Mouse (Mus musculus): Measurements from ENCODE around the gene Grm3.

Gene Grm3

DNA sequence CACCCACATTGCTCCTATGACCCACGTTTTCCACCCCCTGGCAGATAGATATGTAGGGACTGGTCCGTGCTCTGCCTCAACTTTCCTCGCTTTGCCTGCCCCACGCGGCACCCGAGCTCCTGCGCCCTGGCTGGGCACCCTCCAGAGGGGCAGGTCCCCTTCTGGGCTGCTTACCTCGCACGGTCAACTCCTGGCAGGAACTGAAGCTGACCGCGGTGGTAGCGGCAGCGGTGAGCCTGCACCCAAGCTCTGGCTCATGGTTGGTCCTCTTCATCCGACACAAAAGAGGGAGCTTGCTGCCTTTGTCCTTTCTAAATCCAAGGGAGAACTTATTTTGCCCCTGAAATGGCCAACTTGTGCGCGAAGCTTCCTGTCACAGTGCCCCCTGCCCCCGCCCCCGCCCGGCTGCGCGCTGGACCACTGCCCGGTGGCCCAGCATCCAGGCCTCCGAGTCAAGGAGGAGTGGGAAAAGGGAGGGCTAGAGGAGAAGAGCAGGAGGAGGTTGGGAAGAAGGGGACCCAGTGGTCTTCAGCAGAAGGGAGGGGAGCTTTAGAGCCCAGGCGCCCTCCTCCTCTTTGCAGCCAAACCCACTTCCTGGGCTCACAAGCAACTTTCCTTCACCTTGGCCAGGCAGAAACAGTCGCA is at the start of gene Grm3:
Gene Grm3 (minus strand): TSS at position 215 of the 645 bp plus-strand sequence.
- DNase-seq (ENCODE audit: low spot score): no peak

DNA sequence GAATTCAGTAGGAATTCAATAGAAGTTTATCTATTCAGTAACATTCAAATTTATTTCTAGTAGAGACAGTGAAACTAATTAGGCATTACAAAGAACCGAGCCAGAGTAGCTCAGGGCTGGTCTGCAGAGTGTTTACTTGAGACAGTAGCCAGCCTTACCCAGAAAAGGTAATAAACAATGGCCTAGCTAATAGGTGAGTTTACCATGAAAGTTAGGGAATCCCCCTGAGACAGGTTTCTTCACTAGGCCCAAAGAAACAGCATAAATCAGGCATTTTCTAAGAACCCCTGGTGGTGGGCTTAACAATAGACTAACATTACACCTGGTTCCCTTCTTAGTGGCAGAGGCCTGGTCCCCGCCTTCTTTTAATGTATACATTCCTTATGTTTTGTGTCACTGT is 30.8 kb upstream of the Grm3 start:
- no peak for DNase-seq (ENCODE audit: low spot score)

DNA sequence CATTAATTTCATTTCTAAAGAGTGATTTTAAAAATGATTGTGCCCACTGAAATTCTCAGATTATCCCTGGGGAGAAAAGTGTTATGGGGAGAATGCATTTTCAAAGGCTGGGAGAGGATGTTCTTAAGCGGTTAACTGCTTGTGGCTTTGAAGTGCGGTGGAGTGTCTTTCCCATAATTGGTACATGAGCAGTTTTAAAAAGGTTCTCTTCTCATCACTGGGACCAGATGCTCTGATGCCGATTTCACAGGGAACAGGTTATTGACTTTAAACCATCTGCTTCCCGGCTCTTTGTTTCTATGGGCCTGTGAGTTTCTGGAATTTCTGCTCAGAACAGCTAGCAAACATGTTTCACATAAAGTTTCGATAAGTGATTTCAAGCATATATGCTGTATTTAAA is 23.2 kb upstream of the Grm3 start:
- no peak for DNase-seq (ENCODE audit: low spot score)

DNA sequence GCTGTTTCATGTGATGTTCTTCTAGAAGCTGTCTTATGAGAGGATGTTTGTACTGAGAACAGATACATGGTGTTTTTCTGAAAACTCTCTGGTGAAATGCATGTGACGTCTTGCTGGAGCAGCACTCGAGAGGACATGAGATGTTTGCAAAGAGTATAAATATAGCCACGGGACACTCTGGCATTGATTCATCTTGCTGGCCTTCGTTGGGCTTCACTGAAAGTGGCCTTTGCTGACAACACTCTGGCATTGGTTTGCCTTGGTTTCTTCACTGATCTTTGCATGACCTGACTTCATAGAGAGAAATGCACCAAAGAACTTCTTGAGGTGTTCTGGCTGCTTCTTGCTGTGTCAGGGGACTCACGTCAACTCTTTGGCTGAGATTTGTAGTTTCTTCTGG is 19.1 kb upstream of the Grm3 start:
- DNase-seq (ENCODE audit: low spot score): no peak

DNA sequence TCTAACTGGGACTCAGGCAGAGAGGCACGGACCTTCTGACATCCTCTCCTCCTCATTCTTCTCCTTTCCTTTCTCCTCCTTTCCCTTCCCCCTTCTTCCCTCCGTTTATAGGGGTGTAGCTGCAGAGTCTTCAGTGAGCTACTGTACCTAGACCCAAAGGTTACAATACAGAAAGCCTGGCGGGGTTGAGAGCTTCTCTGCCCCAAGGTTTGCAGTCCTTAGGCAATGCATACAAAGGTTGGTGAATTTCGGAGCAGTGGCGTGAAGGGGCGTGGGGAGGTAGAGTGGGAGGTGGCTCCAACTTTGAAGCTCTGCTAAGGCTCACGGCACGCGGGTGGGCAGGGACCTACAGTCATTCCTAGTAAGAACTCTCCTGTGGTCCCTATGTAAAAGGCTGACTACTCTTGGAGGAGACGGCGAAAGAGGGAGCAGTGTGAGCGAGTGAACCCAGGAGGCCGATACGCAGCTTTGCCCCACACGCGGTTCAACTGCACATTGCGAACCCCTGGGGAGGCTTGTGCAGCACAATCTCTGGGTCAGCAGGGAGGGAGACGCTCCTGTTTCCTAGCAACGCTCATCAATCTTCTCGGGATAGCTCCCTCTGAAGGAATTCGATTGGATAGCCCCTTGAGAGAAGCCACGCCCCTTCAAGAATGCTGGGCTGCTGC is 765 bp upstream of the Grm3 start:
- DNase-seq (ENCODE audit: low spot score): no peak

DNA sequence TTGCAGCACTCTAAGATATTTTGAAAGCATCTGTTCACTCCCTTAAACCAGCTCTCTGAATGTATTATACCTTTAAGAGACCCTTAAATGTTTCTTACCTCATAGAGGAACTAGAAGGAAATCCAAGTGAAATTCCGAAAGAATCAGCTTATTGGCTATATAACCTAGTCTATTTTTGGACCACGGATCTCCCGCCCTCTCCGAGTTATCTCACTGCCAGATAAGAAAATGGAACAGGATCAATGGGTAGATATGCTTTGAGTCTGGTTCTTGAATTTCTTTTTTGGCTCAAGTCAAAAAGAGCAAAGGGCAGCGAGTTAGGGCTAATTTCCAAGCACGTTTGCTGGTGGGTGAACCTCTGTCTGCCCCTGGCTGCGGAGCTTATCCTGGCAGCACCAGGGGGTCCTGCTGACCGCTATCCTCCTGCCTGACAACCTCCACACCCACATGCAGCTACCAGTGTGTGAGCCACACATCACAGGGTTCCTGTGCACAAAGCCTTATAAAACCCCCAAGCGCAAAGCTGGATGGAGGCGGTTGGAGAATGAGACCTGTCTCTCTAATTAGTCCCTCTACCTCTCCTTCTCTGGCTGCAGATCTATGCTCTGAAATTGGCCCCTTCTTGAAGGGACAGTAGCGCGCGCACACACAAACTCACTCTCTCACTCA is 549 bp downstream of the Grm3 start:
- no peak for DNase-seq (ENCODE audit: low spot score)

DNA sequence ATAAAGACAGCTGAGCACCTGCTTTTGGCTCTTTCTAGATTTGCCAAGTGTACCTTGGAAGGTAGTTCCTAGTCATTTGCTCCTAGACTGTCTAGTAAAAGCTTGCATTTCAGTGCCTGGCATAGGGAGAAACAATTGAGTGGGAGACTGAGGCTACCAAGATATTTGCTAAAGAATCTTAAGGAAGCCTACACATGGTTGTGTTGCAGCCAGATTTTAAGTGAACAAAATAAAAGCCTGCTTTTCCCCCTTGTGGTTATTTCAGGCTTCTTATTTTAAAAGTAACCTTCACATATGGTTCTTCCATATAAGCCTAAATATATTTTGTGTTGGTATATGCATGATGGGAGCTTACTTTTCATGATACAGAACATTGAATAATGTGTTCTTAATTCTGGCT is 3.8 kb downstream of the Grm3 start:
- no peak for DNase-seq (ENCODE audit: low spot score)

DNA sequence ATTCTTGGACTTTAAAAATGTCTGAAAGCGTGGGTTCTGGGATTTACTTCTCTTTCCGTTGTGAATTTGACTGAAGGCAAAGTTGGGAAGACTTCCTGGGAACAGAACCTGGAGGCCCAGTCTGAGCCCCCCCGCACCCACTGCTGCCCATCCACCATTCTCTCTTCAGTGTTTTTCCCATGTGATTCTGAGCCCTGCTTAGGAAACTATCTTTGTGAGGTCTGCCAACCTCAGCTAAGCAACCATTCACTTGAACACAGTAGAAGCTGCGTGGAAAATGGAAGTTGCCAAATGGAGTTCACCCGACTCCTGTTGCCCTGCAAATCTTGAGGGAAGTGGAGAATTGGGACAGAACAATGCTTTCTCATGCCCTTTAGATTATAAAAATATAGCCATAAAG is 8.7 kb downstream of the Grm3 start:
- no peak for DNase-seq (ENCODE audit: low spot score)

DNA sequence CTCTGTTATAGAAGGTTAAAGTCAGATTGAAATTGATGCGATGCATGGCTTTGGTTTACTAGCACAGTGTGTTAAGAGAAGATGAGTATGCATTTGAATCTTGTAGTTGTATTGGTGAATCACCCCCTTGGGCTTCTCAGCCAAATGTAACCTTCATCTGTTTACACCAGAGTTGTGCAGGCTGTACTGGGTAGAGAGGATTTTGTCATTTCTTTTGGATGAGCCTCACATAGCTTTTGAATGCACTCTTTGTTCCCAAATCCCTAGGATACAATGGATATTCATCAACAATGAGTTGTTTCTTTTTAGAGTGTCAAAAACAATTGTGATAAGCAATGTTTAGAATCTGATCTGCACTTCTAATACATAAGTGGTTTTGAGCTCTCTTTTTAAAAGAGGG is 17.9 kb downstream of the Grm3 start:
- no peak for DNase-seq (ENCODE audit: low spot score)

DNA sequence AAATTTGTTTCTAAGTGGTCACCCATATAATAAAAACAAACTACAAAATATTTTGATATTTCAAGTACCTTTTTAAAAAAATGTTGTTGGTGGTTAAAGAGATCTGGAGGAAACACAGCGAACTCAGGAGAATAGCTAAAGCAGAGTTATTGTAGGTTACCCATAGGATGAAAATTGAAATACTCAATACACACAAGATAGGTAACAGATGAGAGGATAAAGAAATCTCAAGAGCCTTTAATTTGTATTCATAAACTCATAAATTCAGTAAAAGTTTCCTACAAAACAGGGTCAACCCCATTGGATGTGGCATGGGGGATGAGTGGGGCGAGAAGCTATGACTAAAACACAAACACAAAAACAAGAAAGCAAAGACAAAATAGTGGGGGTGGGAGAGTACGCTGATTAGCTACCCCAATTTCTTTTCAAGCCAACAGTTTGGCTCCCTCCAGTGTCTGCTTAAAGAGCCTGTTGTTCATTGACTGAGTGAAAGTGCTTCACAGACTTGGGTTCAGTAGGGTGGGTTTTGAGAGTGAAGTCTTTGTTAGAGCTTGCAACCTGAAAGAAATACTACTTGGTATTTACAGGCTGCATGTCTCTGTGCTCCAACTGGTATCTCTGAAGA is 21.5 kb downstream of the Grm3 start:
- no peak for DNase-seq (ENCODE audit: low spot score)

DNA sequence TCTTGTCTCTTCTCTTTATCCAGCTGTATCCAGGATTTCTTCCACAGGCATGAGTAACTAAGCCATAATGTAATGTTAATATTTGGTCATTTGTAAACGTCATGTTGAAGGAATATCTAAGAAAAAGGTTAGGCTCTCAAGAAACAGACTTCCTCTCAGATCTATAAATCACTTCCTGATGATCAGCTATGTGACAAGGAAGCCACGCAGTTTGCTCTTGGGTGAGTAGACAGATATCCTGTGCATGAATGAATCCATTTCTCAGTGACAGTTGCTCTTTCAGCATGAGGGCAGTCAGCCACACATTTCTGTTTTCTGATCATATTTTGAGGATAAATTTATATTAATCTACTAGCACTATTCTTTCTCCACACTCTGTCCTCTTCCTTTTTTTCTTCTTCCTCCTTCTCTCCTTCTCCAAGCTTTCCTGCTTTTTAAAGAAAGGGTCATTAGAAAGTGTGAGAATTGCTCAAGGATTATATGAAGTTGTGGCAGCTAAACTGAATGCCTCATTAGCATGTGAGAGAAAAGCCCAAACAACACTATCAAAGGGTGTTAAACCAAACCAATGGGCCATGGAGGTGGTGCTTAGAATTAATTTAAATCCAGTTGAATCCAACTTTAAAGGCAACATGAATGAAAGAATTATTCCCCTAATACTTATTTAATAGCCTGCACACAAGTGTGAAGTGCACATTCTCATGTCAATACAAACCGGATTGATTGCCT is 22.1 kb downstream of the Grm3 start:
- DNase-seq (ENCODE audit: low spot score): no peak

DNA sequence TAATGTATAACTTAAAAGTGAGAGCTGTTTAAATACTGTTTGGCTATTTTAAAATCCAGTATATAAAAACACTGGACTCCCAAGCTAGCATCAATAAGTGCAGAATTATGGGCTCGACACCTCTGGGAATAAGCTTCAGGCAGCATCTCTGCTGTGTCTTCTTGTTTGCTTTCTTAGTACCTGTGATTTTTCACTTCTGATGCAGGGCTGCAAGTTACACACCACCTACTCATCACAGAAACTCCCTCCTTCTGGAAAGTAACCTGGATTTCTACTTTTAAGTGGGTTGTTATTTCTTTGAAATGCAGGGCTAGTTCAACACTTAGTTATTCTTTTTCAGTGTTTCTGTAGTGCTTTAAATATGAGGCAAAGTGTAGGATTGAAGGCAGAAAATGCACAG is 32.6 kb downstream of the Grm3 start:
- DNase-seq (ENCODE audit: low spot score): no peak

DNA sequence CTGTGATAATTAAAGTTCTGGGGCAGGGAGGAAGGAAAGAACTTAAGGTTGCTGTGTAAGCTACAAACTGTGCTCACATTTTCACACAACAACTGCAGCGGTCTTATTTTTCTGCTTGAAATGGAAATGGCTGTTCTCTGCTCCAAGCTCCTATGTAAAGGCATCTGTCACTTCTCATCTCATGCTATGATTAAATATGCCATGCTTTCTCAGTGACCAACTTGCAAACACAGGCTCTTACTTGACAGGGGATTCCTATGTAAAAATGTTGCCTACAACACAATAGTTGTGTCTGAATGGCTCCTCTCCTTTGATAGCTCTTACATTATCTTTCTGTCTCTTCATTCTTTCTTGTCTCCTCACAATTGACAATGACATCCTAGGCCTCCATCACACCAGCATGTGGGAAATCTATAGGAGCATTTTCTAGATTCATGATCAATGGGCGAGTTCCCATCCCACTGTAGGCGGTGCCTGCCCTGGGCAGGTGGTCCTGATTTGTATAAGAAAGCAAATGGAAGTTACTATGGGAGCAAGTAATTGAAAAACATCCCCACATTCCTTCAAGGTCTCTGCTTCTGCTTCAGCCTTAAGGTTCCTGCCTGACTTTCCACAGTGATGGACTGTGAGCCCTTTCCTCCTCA is 34.2 kb downstream of the Grm3 start:
- no peak for DNase-seq (ENCODE audit: low spot score)

DNA sequence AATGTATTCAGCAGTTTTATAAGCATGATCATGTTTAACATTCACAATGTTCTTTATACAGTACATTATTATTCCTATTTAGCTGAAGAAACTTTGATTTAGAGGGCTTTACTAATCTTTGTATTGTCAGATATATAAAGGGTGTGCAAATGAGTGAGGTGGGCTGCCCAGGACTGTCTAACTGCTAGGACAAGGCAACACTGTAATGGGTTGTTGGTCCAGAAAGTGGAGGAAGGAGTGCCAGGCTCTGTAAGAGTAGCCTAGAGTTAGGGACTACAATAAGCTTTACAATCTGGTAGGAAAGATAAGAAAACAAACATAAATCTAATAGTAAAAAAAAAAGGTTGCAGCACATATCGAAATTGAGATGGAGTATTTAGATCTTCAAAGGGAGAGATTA is 34.8 kb downstream of the Grm3 start:
- no peak for DNase-seq (ENCODE audit: low spot score)

DNA sequence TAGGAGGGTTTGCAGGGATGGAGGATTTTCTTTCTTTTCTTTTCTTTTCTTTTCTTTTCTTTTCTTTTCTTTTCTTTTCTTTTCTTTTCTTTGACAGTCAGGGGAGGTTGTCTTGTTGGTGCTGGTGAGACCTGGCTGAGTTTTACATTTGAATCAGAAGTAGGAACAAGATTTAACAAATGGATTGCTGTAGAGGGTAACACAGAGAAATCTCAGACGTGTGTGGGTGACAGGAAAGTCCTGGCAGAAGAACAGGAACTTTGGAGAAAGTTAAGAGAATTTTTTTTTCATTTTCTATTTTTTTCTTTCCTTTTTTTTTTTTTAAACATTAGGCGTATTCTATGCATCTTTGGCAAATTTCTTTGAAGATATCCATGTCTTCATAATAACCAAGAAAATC is 41.8 kb downstream of the Grm3 start:
- DNase-seq (ENCODE audit: low spot score): no peak

DNA sequence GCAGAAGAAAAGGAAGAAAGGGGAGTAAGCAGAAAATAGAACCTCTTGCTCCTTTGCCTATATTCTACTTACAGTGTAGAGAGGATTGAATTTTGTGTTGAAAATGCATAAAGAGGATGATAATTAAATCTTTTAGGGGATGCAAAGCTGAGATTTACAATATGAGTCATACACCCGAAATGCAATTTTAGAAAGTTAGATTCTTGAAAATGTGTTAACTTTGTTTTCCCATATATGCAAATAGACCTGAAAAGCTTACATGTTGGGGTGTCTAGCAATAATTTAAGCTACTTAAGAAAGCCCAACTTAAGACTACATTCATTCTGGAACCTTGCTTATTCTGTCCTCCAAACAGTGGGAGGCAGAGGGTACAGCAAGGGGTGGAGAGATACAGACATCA is 56.0 kb downstream of the Grm3 start:
- DNase-seq (ENCODE audit: low spot score): no peak

DNA sequence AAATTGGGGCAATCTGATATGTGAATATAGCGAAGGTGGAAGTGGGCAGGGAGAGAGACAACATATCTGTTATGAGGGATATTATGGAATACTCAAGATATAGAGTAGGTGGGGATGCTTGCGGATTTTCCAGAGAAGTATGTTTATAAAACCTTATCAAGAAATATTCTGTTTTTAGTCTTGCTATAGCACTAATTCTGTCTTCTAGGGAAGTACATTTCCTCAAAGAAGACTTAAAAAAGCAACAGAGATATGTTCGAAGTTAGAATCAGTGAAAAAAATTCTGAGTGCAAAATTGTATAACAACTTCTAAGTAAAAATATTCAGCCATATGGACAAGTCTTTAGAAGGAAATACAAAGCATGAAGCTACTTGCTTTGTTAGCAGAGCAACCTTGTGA is 61.6 kb downstream of the Grm3 start:
- DNase-seq (ENCODE audit: low spot score): no peak

DNA sequence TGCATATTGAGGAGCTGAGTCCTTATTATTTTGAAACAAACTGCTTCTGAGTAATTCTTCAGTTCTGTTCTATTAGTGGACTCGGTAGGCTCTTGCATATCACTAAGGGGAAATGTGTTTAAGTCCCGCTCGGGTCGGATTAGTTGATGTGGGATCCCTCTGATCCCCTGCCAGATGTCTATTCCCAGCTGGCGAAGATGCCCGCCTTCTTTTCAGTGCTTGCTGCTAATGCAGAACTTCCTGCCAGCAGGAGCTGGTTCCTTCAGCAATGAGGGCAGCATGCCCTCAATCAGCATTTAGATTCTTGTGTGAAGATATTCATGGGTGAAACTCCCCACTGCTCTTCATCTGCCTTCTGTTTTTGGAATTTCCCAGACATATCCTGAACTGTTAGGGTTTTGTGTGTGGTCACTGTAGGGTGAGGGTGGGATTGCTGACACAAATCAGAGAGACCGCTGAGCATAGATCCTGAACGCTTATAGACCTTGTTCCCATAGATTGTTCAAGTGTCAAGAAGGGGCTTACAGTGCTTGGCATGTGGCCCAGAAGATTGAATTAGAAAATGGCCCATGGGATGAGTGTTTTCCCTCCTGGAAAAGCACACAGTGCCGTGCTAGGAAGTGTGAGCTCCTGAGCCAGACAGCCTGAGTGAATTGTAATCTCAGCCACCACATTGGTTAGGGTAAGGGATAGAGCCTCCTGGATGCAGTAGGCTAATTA is 62.9 kb downstream of the Grm3 start:
- no peak for DNase-seq (ENCODE audit: low spot score)

DNA sequence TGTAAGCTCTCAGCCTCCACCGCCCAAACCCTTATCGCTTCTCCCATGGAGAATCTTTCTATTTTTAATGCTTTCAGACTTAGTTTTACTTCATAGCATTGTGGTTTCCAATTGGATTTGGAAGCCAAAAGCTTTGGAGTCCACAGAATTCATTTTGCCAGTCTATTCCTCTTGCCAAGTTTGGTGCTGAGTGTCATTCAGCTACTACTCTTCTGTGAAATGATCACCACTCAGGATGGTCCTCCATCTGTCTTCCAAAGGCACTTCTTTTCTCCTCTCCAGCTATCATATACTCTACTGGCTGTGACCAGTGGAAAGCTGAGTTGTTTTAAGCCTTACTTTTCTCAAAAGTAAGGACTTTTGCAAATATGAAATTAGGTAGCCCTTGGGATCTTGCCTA is 86.4 kb downstream of the Grm3 start:
- no peak for DNase-seq (ENCODE audit: low spot score)

DNA sequence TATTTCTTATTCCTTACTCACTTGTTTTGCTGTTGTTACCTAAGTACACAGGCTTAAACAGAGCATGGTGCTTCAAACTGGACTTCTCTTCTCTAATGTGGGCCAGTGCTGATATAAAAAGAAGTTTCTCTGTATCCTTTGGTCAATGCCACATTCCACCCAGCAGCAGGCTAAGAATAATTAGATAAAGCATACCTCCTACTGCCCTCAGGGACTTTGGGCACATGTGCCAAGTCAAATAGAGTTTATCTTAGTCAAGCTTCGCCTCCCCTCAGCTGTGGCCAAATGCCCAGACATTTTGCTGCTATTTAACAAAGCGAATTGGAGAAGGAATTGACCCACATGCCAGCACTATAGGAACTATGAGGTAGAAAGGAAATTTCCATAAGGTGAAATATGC is 97.8 kb downstream of the Grm3 start:
- no peak for DNase-seq (ENCODE audit: low spot score)

DNA sequence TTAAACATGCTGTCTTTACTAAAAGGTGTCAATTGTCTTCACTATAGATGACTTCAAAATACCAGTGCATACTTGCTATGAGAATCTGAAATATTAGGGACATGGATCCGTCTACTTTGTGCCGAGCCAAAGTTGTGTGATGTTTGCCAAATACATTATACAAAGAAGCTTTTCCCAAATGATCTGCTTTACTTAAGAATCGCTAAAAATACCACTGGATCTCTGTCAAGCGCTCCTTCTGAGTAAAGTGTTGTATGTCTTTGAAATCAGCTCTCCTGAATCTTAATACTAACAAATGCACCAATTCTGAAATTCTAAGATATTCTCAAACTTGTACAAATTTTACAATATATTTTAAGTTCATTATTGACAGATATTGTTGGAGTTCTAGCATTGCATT is 100.6 kb downstream of the Grm3 start:
- no peak for DNase-seq (ENCODE audit: low spot score)
